Mouse (Mus musculus) heart, adult 2 months (tissue): Measurements from ENCODE around the gene Trpv4.

Source experiments
- CTCF ChIP-seq: fragments of 200-600 bp; IDR thresholded peaks from 2 replicates; pipeline ENCODE4 v1.8.1; 2022; ENCODE audit warnings: antibody characterized with exemption, mild to moderate bottlenecking, moderate library complexity
- POLR2A ChIP-seq: fragments of 200-500 bp; IDR thresholded peaks from 2 replicates; pipeline ENCODE4 v1.6.1; 2011; ENCODE audit warnings: mild to moderate bottlenecking, low read depth, low read length, control low read depth; ENCODE audit not compliant: insufficient read depth

DNA sequence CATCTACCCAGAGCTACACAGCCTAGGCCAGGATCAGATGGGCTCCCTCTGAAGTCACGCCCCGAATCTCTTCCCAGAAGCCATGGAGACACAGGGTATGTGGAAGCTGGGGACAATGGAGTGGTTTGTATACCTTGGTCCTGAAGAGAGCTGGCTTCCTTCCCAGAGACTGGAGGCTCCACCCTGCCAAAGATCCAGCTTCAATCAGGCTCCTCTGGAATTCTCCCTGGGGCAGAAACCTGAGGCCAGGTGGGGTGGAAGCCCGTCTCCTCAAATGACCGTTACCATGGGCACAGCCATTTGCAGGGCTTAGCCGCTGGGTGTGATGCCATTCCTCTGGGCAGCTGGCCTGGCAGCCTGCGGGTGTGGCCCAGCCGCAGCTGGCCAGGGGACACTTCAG lies 6.5 kb upstream of the Trpv4 start:
- no peak for TF ChIP-seq CTCF
- TF ChIP-seq POLR2A = no peak
